Mouse (Mus musculus): ENCODE data around the gene Gm11034. TPM values are rescaled to one million over a fixed set of nuclear protein-coding genes. Genes with fewer than 3 reads are reported as not detected.
A peak's percentile ranks its signal among the peaks of the same experiment; 100 is the strongest.

Gm11034 gene
- not detected in 2 replicates for polyA plus RNA-seq (2015; fragmentation: Nextera tagmentation; extraction: Ambion mirVana)

- Histone ChIP-seq H3K9me3 (replicated peaks) (no peaks in the 10 kb centered on the region), H3K27ac (no peak within 1 kb of the TSS), H3K36me3 (no peaks in the 10 kb centered on the region), H3K4me3 (no peak within 1 kb of the TSS), H3K9ac (no peak within 1 kb of the TSS), H3K27me3 (peaks cover 16% of the 10 kb centered on the region), H3K4me2 (no peak within 1 kb of the TSS), H3K4me1 (replicated peaks) (no peaks in the 10 kb centered on the region)
- no peak for ATAC-seq (replicated peaks; ENCODE audit: insufficient number of reproducible peaks, insufficient read depth, low FRiP score, low read depth)
- WGBS: 66% methylated on average over 4 of the region's 4 CpGs
Measured at GRCm38 (mm10) chr8:72213536-72213935, at the start of gene Gm11034. TSS of gene Gm11034 (minus strand) at chr8:72213636.

DNA sequence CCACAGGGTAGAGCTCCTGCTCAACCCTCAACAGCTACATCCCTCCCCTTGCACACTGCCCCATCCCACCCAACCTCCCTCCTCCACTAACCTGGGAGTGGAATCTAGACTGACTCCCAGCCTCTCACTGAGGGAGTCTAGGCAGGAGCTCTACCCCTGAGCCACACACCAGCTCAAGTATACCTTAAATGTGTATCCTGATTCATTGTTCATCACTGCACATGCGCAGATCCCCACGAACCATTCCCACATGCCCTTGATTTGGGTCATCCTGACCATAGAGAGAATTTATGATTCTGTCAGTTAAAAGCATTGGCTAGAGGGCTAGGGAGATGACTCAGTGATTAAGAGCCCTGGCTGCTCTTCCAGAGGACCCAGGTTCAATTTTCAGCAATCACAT, 49.3 kb upstream of the Gm11034 start:
- H3K4me2 ChIP-seq: no peak overlapping the region
- no peaks in the 10 kb centered on the region for H3K36me3 ChIP-seq
- no peak overlapping the region for H3K27ac ChIP-seq
- no peaks in the 10 kb centered on the region for H3K27me3 ChIP-seq
- no peaks in the 10 kb centered on the region for H3K9me3 ChIP-seq (replicated peaks)
- H3K4me3 ChIP-seq: no peak overlapping the region
- H3K9ac ChIP-seq: no peak overlapping the region
- peaks cover 16% of the 10 kb centered on the region for H3K4me1 ChIP-seq (replicated peaks)
- WGBS: 86% methylated on average over 2 of the region's 2 CpGs
- ATAC-seq (replicated peaks; ENCODE audit: insufficient number of reproducible peaks, insufficient read depth, low FRiP score, low read depth): no peak

GRCm38 (mm10) chr8:72261872-72262271, 48.4 kb upstream of the Gm11034 start:
- WGBS: 37% methylated on average over 5 of the region's 5 CpGs
- Histone ChIP-seq H3K9ac (no peak overlapping the region), H3K4me1 (replicated peaks) (peaks cover 16% of the 10 kb centered on the region), H3K27ac (no peak overlapping the region; the same call in 1 of the 2 replicates), H3K4me3 (no peak overlapping the region), H3K9me3 (replicated peaks) (no peaks in the 10 kb centered on the region), H3K36me3 (peaks cover 2% of the 10 kb centered on the region; the same call in 1 of the 2 replicates), H3K4me2 (no peak overlapping the region), H3K27me3 (no peaks in the 10 kb centered on the region)
- ATAC-seq (replicated peaks; ENCODE audit: insufficient number of reproducible peaks, insufficient read depth, low FRiP score, low read depth): no peak

- no peak for ATAC-seq (replicated peaks; ENCODE audit: insufficient number of reproducible peaks, insufficient read depth, low FRiP score, low read depth)
- H3K9ac ChIP-seq: no peak overlapping the region
Measured at GRCm38 (mm10) chr8:72261431-72261830, 48.0 kb upstream of the Gm11034 start.

GRCm38 (mm10) chr8:72261019-72261418, 47.6 kb upstream of the Gm11034 start:
- Histone ChIP-seq H3K4me1 (replicated peaks) (peaks cover 16% of the 10 kb centered on the region), H3K27me3 (no peaks in the 10 kb centered on the region), H3K27ac (peak overlapping the region; percentile 68), H3K9me3 (replicated peaks) (no peaks in the 10 kb centered on the region), H3K4me3 (no peak overlapping the region), H3K9ac (0 out of 2 replicates have a peak overlapping the region, but pooled peaks have one; percentile 24), H3K4me2 (no peak overlapping the region), H3K36me3 (peaks cover 5% of the 10 kb centered on the region; the same call in 1 of the 2 replicates)
- WGBS: 8% methylated on average over 2 of the region's 2 CpGs
- no peak for ATAC-seq (replicated peaks; ENCODE audit: insufficient number of reproducible peaks, insufficient read depth, low FRiP score, low read depth)

More at GRCm38 (mm10) chr8:72261431-72261830, 48.0 kb upstream of the Gm11034 start:
- Histone ChIP-seq H3K36me3 (peaks cover 5% of the 10 kb centered on the region; the same call in 1 of the 2 replicates), H3K27me3 (no peaks in the 10 kb centered on the region), H3K9me3 (replicated peaks) (no peaks in the 10 kb centered on the region), H3K4me2 (no peak overlapping the region), H3K4me3 (no peak overlapping the region), H3K27ac (peak overlapping the region; percentile 54), H3K4me1 (replicated peaks) (peaks cover 16% of the 10 kb centered on the region)

GRCm38 (mm10) chr8:72260585-72260984, 47.1 kb upstream of the Gm11034 start:
- H3K27me3 ChIP-seq: no peaks in the 10 kb centered on the region
- peaks cover 8% of the 10 kb centered on the region; the same call in 1 of the 2 replicates for H3K36me3 ChIP-seq
- no peak overlapping the region for H3K4me3 ChIP-seq
- no peak for ATAC-seq (replicated peaks; ENCODE audit: insufficient number of reproducible peaks, insufficient read depth, low FRiP score, low read depth)
- 0 out of 2 replicates have a peak overlapping the region, but pooled peaks have one; percentile 24 for H3K9ac ChIP-seq
- peak overlapping the region; percentile 68 for H3K27ac ChIP-seq
- no peaks in the 10 kb centered on the region for H3K9me3 ChIP-seq (replicated peaks)
- WGBS: 46% methylated on average over 4 of the region's 4 CpGs
- H3K4me2 ChIP-seq: no peak overlapping the region
- peaks cover 16% of the 10 kb centered on the region for H3K4me1 ChIP-seq (replicated peaks)

- Histone ChIP-seq H3K9ac (no peak overlapping the region), H3K9me3 (replicated peaks) (no peaks in the 10 kb centered on the region), H3K4me1 (replicated peaks) (peaks cover 16% of the 10 kb centered on the region), H3K4me3 (no peak overlapping the region), H3K27me3 (no peaks in the 10 kb centered on the region), H3K36me3 (peaks cover 15% of the 10 kb centered on the region; the same call in 1 of the 2 replicates), H3K27ac (no peak overlapping the region), H3K4me2 (no peak overlapping the region)
- ATAC-seq (replicated peaks; ENCODE audit: insufficient number of reproducible peaks, insufficient read depth, low FRiP score, low read depth): no peak
- 70% methylated on average over 2 of the region's 2 CpGs for WGBS
Measured at GRCm38 (mm10) chr8:72259862-72260261, 46.4 kb upstream of the Gm11034 start.

DNA sequence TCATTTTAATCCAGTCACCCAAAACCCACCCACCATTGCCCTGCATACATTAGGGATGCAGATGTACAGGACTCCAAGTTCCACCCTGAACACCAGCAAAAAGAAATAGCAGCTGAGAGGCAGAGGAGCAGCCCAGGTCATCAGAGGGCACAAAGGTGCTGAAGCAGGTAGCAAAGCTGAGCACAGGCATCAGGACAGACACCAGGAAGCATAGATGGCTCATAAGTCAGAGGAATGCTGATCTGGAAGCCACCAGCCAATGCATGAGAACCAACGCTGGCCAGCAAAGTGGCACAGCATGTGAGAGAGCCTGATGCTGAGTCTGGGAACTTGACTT, 44.4 kb upstream of the Gm11034 start:
- 80% methylated on average over 1 of the region's 1 CpGs for WGBS
- peaks cover 16% of the 10 kb centered on the region for H3K4me1 ChIP-seq (replicated peaks)
- H3K4me2 ChIP-seq: no peak overlapping the region
- no peaks in the 10 kb centered on the region for H3K27me3 ChIP-seq
- peaks cover 30% of the 10 kb centered on the region for H3K36me3 ChIP-seq
- ATAC-seq (replicated peaks; ENCODE audit: insufficient number of reproducible peaks, insufficient read depth, low FRiP score, low read depth): no peak
- H3K9ac ChIP-seq: no peak overlapping the region
- no peak overlapping the region for H3K27ac ChIP-seq
- H3K4me3 ChIP-seq: no peak overlapping the region
- H3K9me3 ChIP-seq (replicated peaks): no peaks in the 10 kb centered on the region

DNA sequence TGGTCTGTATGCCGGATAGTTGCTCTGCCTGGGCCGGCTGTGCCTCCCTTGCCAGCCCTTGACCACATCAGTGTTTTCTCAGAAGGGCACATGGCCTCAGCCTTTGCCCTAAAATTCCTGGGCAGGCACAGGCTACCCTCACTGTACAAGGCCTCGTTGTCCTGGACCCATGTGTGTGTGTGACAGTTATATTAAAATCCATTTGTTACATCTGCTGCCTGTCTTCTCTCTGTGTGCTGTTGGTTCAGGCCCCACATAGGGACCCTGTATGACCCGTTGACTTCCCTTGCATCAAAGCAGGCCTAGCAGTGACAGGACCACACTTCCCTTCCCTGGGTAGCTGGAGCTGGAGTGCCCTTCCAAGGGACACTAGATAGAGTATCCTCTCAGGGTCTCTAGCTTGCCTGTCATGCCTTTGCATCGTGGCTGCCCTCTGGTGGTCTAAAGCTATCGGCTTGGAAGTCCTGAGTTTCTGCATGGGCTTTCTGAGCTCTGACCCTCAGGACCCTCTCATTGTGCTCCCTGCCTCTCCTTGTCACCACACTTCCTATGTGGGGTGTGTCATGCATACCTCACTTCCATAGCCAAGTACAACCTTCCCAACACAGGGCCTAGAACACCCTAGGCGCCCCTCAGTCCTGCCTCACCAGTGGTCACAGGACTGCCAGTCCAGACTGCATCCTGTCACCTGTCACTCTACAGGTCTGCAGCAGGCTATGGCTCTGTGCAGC, 43.9 kb upstream of the Gm11034 start:
- 0 out of 2 replicates have a peak, but pooled peaks have one; percentile 23 for ATAC-seq (replicated peaks; ENCODE audit: insufficient number of reproducible peaks, insufficient read depth, low FRiP score, low read depth)
- 57% methylated on average over 7 of the region's 7 CpGs for WGBS

GRCm38 (mm10) chr8:72244610-72245009, 31.2 kb upstream of the Gm11034 start:
- Histone ChIP-seq H3K27ac (no peak overlapping the region), H3K27me3 (no peaks in the 10 kb centered on the region), H3K9ac (no peak overlapping the region), H3K4me2 (no peak overlapping the region), H3K9me3 (replicated peaks) (no peaks in the 10 kb centered on the region), H3K4me1 (replicated peaks) (peaks cover 16% of the 10 kb centered on the region), H3K4me3 (no peak overlapping the region), H3K36me3 (peaks cover 20% of the 10 kb centered on the region)
- WGBS: 36% methylated on average over 2 of the region's 2 CpGs
- no peak for ATAC-seq (replicated peaks; ENCODE audit: insufficient number of reproducible peaks, insufficient read depth, low FRiP score, low read depth)

More for the DNA sequence above, 43.9 kb upstream of the Gm11034 start:
- Histone ChIP-seq H3K36me3 (peaks cover 34% of the 10 kb centered on the region), H3K9me3 (replicated peaks) (no peaks in the 10 kb centered on the region), H3K4me3 (no peak overlapping the region), H3K4me1 (replicated peaks) (peaks cover 16% of the 10 kb centered on the region), H3K27ac (no peak overlapping the region), H3K9ac (no peak overlapping the region), H3K4me2 (no peak overlapping the region), H3K27me3 (no peaks in the 10 kb centered on the region)

- Histone ChIP-seq H3K4me2 (no peak overlapping the region), H3K27ac (no peak overlapping the region), H3K9me3 (replicated peaks) (no peaks in the 10 kb centered on the region), H3K9ac (no peak overlapping the region), H3K27me3 (no peaks in the 10 kb centered on the region), H3K4me3 (no peak overlapping the region), H3K36me3 (peaks cover 15% of the 10 kb centered on the region), H3K4me1 (replicated peaks) (peaks cover 19% of the 10 kb centered on the region)
- no peak for ATAC-seq (replicated peaks; ENCODE audit: insufficient number of reproducible peaks, insufficient read depth, low FRiP score, low read depth)
- 91% methylated on average over 1 of the region's 1 CpGs for WGBS
Measured at GRCm38 (mm10) chr8:72242226-72242625, 28.8 kb upstream of the Gm11034 start.

DNA sequence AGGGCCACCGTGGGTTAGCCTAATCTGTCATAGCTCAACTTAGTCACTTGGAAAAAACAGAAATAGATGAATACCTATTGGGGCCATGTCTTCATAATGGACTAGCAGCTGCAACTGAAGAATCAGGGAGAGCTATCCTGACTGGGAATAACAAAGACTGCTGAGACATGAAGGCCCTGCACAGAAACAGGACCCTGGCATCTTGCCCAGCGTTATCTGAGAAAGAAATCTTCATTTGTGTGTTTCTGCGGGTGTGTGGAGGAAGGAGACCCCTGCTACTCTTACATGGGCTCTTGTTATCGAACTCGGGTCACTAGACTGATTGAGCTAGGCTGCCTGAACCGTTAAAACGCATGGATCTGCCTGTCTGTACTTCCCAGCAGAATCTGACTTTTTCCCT, 27.5 kb upstream of the Gm11034 start:
- ATAC-seq (replicated peaks; ENCODE audit: insufficient number of reproducible peaks, insufficient read depth, low FRiP score, low read depth): no peak
- Histone ChIP-seq H3K4me1 (replicated peaks) (peaks cover 19% of the 10 kb centered on the region), H3K9ac (peak overlapping the region; percentile 65), H3K27ac (peak overlapping the region; percentile 96), H3K27me3 (no peaks in the 10 kb centered on the region), H3K4me2 (peak overlapping the region; percentile 80), H3K4me3 (peak overlapping the region; percentile 76), H3K9me3 (replicated peaks) (no peaks in the 10 kb centered on the region), H3K36me3 (peaks cover 4% of the 10 kb centered on the region; the same call in 1 of the 2 replicates)
- WGBS: 66% methylated on average over 7 of the region's 7 CpGs

Measured in heart, embryonic 15.5 days (tissue).